In the genomic region with DNA sequence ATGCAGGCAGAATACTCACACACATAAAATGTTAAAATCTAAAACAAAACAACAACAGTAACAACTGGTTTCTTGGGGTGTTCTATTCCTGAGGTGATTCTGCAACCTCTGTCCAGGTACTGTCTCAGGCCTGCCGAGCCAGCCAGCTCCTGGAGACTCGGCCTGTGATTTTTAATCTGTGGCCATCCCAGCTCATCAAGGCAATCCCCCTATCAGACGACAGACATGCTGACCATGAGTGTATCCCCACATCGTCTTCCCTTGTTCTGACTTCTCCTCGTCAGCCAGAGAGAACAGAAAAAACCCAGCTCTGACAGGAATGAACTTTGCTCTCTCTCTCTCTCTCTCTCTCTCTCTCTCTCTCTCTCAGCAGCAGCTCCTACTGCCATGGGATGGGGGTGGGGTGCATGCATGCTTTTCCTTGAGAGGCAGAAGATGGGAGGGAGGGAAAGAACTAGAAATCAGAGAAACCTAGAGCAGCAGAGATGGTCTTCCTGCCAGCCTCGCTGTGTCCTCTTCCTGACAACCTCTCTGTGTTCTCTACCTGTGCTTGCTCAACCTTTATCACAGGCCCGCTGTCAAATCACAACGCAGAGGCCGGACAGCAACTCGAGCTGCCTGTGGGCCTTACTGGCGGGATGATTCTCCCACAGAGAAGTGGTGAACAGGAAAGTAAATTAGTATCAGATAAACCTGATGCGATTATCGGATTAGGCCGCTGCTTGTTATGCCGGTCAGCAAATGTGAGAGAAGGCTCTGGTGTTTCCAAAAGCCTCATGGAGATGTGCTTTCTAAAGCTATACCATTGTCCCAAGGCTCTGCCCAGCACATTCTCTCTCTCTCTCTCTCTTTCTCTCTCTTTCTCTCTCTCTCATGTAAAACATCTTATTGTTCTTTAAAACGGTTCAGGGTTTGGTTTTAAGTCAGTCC, we compare ENCODE assay signal across 19 mouse cellular contexts.
DNase-seq lines count a peak whose midpoint lies in the region; ATAC-seq and TF ChIP-seq lines count a peak whose summit lies in the region.
"Had no signal": no experiment of that assay in that cellular context is flagged by ENCODE, and none has a peak within 500 bp of the region (broad histone marks: within the 10 kb centered on the region; RNA-seq: fewer than 3 reads in every experiment).

No protein-coding gene starts in this region.

- WGBS in hindbrain, embryonic 11.5 days, result 65% methylated on average over 16 of the region's 16 CpGs
- 67% methylated on average over 16 of the region's 16 CpGs for WGBS in hindbrain, postnatal 0 days

- H3K27ac ChIP-seq in hindbrain, embryonic 11.5 days (ENCODE audit: low read depth, low read length), result no peak overlapping the region
- H3K27ac ChIP-seq in hindbrain, postnatal 0 days, result no peak overlapping the region
- H3K27ac ChIP-seq in layer of hippocampus, adult 2 months, result no peak overlapping the region
- H3K27ac ChIP-seq: liver, embryonic 14.5 days had no signal

- no peak for DNase-seq in hindbrain, embryonic 11.5 days (ENCODE audit: low spot score)
- no peak for DNase-seq in hindbrain, postnatal 0 days (ENCODE audit: low spot score)
- DNase-seq in retina, adult 2 months (ENCODE audit: low read depth, low spot score), result peak; percentile 75
- DNase-seq in retina, embryonic 14.5 days (ENCODE audit: low spot score), result no peak
- peak; percentile 57 to 73 for DNase-seq in kidney, postnatal 25 days
- no peak for DNase-seq in lung, adult 18-20 months
- DNase-seq in left cerebral cortex, adult 11 months (ENCODE audit: low spot score), result no peak
- DNase-seq in layer of hippocampus, adult 2 months (ENCODE audit: low spot score in 2 of 2), result no peak
- DNase-seq: adrenal gland, postnatal 36 days; cerebellum, postnatal 10 days; embryo, embryonic 11 days; gastrocnemius, postnatal 25 days; heart, postnatal 4 days; lung, postnatal 10 days; spleen, adult 18-20 months; thymus, postnatal 4 days had no signal

- no peak overlapping the region for H3K4me2 ChIP-seq in hindbrain, embryonic 11.5 days (replicated peaks; ENCODE audit: low read depth, low read length)
- H3K4me2 ChIP-seq in hindbrain, postnatal 0 days (ENCODE audit: low read depth, low read length), result no peak overlapping the region
- H3K4me2 ChIP-seq: heart, embryonic 11.5 days had no signal

- no peak for ATAC-seq in hindbrain, embryonic 11.5 days (ENCODE audit: low FRiP score)
- no peak for ATAC-seq in hindbrain, postnatal 0 days
- ATAC-seq: activated CD4-positive, CD25-positive, alpha-beta regulatory T cell, adult 4 months had no signal

- H3K9me3 ChIP-seq in hindbrain, embryonic 11.5 days (ENCODE audit: control insufficient read depth, low read length), result no peaks in the 10 kb centered on the region
- no peaks in the 10 kb centered on the region for H3K9me3 ChIP-seq in hindbrain, postnatal 0 days (ENCODE audit: low read length)

- no peak overlapping the region for H3K4me3 ChIP-seq in hindbrain, embryonic 11.5 days (ENCODE audit: low read depth, low read length)
- H3K4me3 ChIP-seq in hindbrain, postnatal 0 days (ENCODE audit: low read length), result no peak overlapping the region
- no peak overlapping the region for H3K4me3 ChIP-seq in layer of hippocampus, adult 2 months

- H3K9ac ChIP-seq in hindbrain, embryonic 11.5 days (ENCODE audit: low read depth, low read length), result 0 out of 2 replicates have a peak overlapping the region, but pooled peaks have one; percentile 24
- no peak overlapping the region for H3K9ac ChIP-seq in hindbrain, postnatal 0 days (replicated peaks; ENCODE audit: low read length)
- H3K9ac ChIP-seq: liver, embryonic 14.5 days had no signal

- TF ChIP-seq CTCF in hindbrain, postnatal 0 days (IDR thresholded peaks at IDR 0.05; ENCODE audit: low read depth), result no peak
- no peak for TF ChIP-seq CTCF in layer of hippocampus, adult 2 months (conservative IDR thresholded peaks at IDR 0.05)

- H3K36me3 ChIP-seq in hindbrain, embryonic 11.5 days (ENCODE audit: control insufficient read depth, insufficient read depth, low read length), result no peaks in the 10 kb centered on the region
- no peaks in the 10 kb centered on the region for H3K36me3 ChIP-seq in hindbrain, postnatal 0 days (ENCODE audit: insufficient read depth, low read length)

- H3K4me1 ChIP-seq in hindbrain, embryonic 11.5 days (replicated peaks; ENCODE audit: control insufficient read depth, insufficient read depth, low read length), result no peaks in the 10 kb centered on the region
- H3K4me1 ChIP-seq in hindbrain, postnatal 0 days (ENCODE audit: insufficient read depth, low read length), result no peaks in the 10 kb centered on the region

- H3K27me3 ChIP-seq in hindbrain, embryonic 11.5 days (ENCODE audit: control insufficient read depth, insufficient read depth, low read length), result no peaks in the 10 kb centered on the region
- H3K27me3 ChIP-seq in hindbrain, postnatal 0 days (ENCODE audit: insufficient read depth, low read length), result no peaks in the 10 kb centered on the region

Comparison
In these comparisons a context has a peak if more than half of its experiments do, and no peak if none do; other contexts are left out.
1. DNase-seq: peak in retina, adult 2 months (single experiment) and kidney, postnatal 25 days (2 of 2); none in hindbrain, embryonic 11.5 days (single experiment), hindbrain, postnatal 0 days (single experiment), retina, embryonic 14.5 days (single experiment), lung, adult 18-20 months (0 of 2), left cerebral cortex, adult 11 months (single experiment) and layer of hippocampus, adult 2 months (0 of 2).